Mouse (Mus musculus): ENCODE results near the gene Ugt1a8. TPM values are rescaled to one million over a fixed set of nuclear protein-coding genes. Genes with fewer than 3 reads are reported as not detected.

Gene Ugt1a8
- total and polyA plus RNA-seq, 3 experiments, result not detected

- Histone ChIP-seq H3K4me1 (ENCODE audit: control insufficient read depth in 1 of 2, insufficient read depth in 2 of 2, low read length in 2 of 2) (no peaks in the 10 kb centered on the region), H3K9ac (ENCODE audit: control insufficient read depth, low read depth, low read length, poor library complexity, severe bottlenecking) (no peak overlapping the region), H3K9me3 (replicated peaks; ENCODE audit: insufficient read depth, low read length) (no peaks in the 10 kb centered on the region), H3K27me3 (ENCODE audit: control insufficient read depth in 1 of 2, insufficient read depth in 2 of 2, low read length in 2 of 2) (no peaks in the 10 kb centered on the region), H3K36me3 (ENCODE audit: control insufficient read depth in 1 of 2, insufficient read depth in 2 of 2, low read length in 2 of 2) (no peaks in the 10 kb centered on the region), H3K27ac (ENCODE audit: control insufficient read depth, low read depth, low read length) (no peak overlapping the region), H3K4me3 (ENCODE audit: control insufficient read depth in 1 of 2, insufficient read depth in 1 of 2, low read depth in 2 of 2, low read length in 2 of 2) (no peak overlapping the region), H3K79me2 (ENCODE audit: control insufficient read depth, insufficient read depth, low read length, poor library complexity) (no peaks in the 10 kb centered on the region)
- TF ChIP-seq TAL1 (IDR thresholded peaks at IDR 0.05; ENCODE audit: low read length) (0 out of 2 replicates have a peak, but pooled peaks have one; percentile 1), USF2 (IDR thresholded peaks at IDR 0.05; ENCODE audit: borderline replicate concordance in 1 of 2, insufficient read depth in 1 of 2, low read depth in 1 of 2, low read length in 2 of 2) (no peak), POLR2A (IDR thresholded peaks at IDR 0.05; ENCODE audit: control insufficient read depth in 1 of 2, insufficient read depth in 1 of 2, low read depth in 1 of 2, low read length in 2 of 2, poor library complexity in 1 of 2) (no peak), MAFK (IDR thresholded peaks at IDR 0.05; ENCODE audit: borderline replicate concordance, low read depth, low read length) (no peak), RCOR1 (IDR thresholded peaks at IDR 0.05; ENCODE audit: low read depth, low read length) (no peak), POLR2AphosphoS2 (IDR thresholded peaks at IDR 0.05; ENCODE audit: low read length) (no peak)
- no peak for DNase-seq (ENCODE audit: low read depth, low spot score)
These were observed 142.4 kb downstream of the Ugt1a8 start for GRCm38 (mm10) chr1:88229986-88230385.

GRCm38 (mm10) chr1:88230421-88230820 lies 142.8 kb downstream of the Ugt1a8 start:
- Histone ChIP-seq H3K9me3 (replicated peaks; ENCODE audit: insufficient read depth, low read length) (no peaks in the 10 kb centered on the region), H3K27ac (ENCODE audit: control insufficient read depth, low read depth, low read length) (no peak overlapping the region), H3K27me3 (ENCODE audit: control insufficient read depth in 1 of 2, insufficient read depth in 2 of 2, low read length in 2 of 2) (no peaks in the 10 kb centered on the region), H3K9ac (ENCODE audit: control insufficient read depth, low read depth, low read length, poor library complexity, severe bottlenecking) (no peak overlapping the region), H3K79me2 (ENCODE audit: control insufficient read depth, insufficient read depth, low read length, poor library complexity) (no peaks in the 10 kb centered on the region), H3K4me1 (ENCODE audit: control insufficient read depth in 1 of 2, insufficient read depth in 2 of 2, low read length in 2 of 2) (no peaks in the 10 kb centered on the region), H3K36me3 (ENCODE audit: control insufficient read depth in 1 of 2, insufficient read depth in 2 of 2, low read length in 2 of 2) (no peaks in the 10 kb centered on the region), H3K4me3 (ENCODE audit: control insufficient read depth in 1 of 2, insufficient read depth in 1 of 2, low read depth in 2 of 2, low read length in 2 of 2) (no peak overlapping the region)
- DNase-seq (ENCODE audit: low read depth, low spot score), result no peak
- TF ChIP-seq ELF1 (IDR thresholded peaks at IDR 0.05; ENCODE audit: low read depth, low read length) (no peak), POLR2AphosphoS2 (IDR thresholded peaks at IDR 0.05; ENCODE audit: low read length) (no peak), CHD1 (IDR thresholded peaks at IDR 0.05; ENCODE audit: low read depth, low read length) (no peak), GATA1 (IDR thresholded peaks at IDR 0.05; ENCODE audit: low read depth, low read length) (no peak), SIN3A (IDR thresholded peaks at IDR 0.05; ENCODE audit: low read length) (no peak), EP300 (IDR thresholded peaks at IDR 0.05; ENCODE audit: low read depth in 1 of 2, low read length in 2 of 2) (no peak), RAD21 (IDR thresholded peaks at IDR 0.05; ENCODE audit: low read depth, low read length) (no peak)

GRCm38 (mm10) chr1:88230981-88231802 lies 143.6 kb downstream of the Ugt1a8 start:
- Histone ChIP-seq H3K27ac (ENCODE audit: control insufficient read depth, low read depth, low read length) (no peak overlapping the region), H3K79me2 (ENCODE audit: control insufficient read depth, insufficient read depth, low read length, poor library complexity) (no peaks in the 10 kb centered on the region), H3K27me3 (ENCODE audit: control insufficient read depth in 1 of 2, insufficient read depth in 2 of 2, low read length in 2 of 2) (no peaks in the 10 kb centered on the region), H3K4me1 (ENCODE audit: control insufficient read depth in 1 of 2, insufficient read depth in 2 of 2, low read length in 2 of 2) (no peaks in the 10 kb centered on the region), H3K36me3 (ENCODE audit: control insufficient read depth in 1 of 2, insufficient read depth in 2 of 2, low read length in 2 of 2) (no peaks in the 10 kb centered on the region), H3K9me3 (replicated peaks; ENCODE audit: insufficient read depth, low read length) (no peaks in the 10 kb centered on the region), H3K4me3 (ENCODE audit: control insufficient read depth in 1 of 2, insufficient read depth in 1 of 2, low read depth in 2 of 2, low read length in 2 of 2) (no peak overlapping the region), H3K9ac (ENCODE audit: control insufficient read depth, low read depth, low read length, poor library complexity, severe bottlenecking) (no peak overlapping the region)
- TF ChIP-seq MAFK (IDR thresholded peaks at IDR 0.05; ENCODE audit: borderline replicate concordance, low read depth, low read length) (no peak), ELF1 (IDR thresholded peaks at IDR 0.05; ENCODE audit: low read depth, low read length) (no peak), TCF12 (IDR thresholded peaks at IDR 0.05; ENCODE audit: low read depth, low read length) (no peak), ETS1 (IDR thresholded peaks at IDR 0.05; ENCODE audit: low read depth, low read length) (no peak)
- DNase-seq (ENCODE audit: low read depth, low spot score), result no peak

All from MEL (cell line).